Mouse (Mus musculus): ENCODE data around the gene Borcs6.

The Borcs6 gene

GRCm38 (mm10) chr11:69096987-69097900 lies 37.7 kb downstream of the Borcs6 start:
- CTCF ChIA-PET = interaction anchor here in 1 of 4 experiments (0.6 to 0.8 kb wide), 3 partner anchors 17 to 84 kb away, joined by 3 read pairs; no protein-coding TSS in a partner anchor

GRCm38 (mm10) chr11:69098039-69098761 lies 38.7 kb downstream of the Borcs6 start:
- POLR2A ChIA-PET = interaction anchor here (0.6 to 19.7 kb wide), 44 partner anchors 10 to 1775 kb away, joined by 3 to 547 read pairs (median 4); partner anchors contain the start of genes Tmem107 (in 3 of the 4), Borcs6 (in 2 of the 4), Hes7 (in 2 of the 4) and 9130213A22Rik (in 1 of the 4)

More at GRCm38 (mm10) chr11:69096987-69097900, 37.7 kb downstream of the Borcs6 start:
- POLR2A ChIA-PET = interaction anchor here in 3 of 4 experiments (0.6 to 19.7 kb wide), 34 partner anchors 10 to 781 kb away, joined by 3 to 547 read pairs (median 4); partner anchors contain the start of genes Tmem107 (in 3 of the 3), Borcs6 (in 2 of the 3), Hes7 (in 2 of the 3) and 9130213A22Rik (in 1 of the 3)

GRCm38 (mm10) chr11:69098762-69099091 lies 39.2 kb downstream of the Borcs6 start:
- CTCF ChIA-PET = interaction anchor here in 1 of 4 experiments (0.6 to 2.3 kb wide), 5 partner anchors 8 to 32 kb away, joined by 3 to 15 read pairs (median 3); no protein-coding TSS in a partner anchor
- POLR2A ChIA-PET = interaction anchor here (0.5 to 19.7 kb wide), 29 partner anchors 10 to 1774 kb away, joined by 3 to 417 read pairs (median 5); partner anchors contain the start of genes Tmem107 (in 3 of the 4), Borcs6 (in 2 of the 4), 9130213A22Rik (in 1 of the 4) and Aloxe3 (in 1 of the 4)

More at GRCm38 (mm10) chr11:69098039-69098761, 38.7 kb downstream of the Borcs6 start:
- CTCF ChIA-PET = interaction anchor here in 1 of 4 experiments (0.6 to 2.3 kb wide), 5 partner anchors 8 to 31 kb away, joined by 3 to 15 read pairs (median 3); no protein-coding TSS in a partner anchor

- POLR2A ChIA-PET = interaction anchor here (0.5 to 19.7 kb wide), 45 partner anchors 8 to 442 kb away, joined by 3 to 417 read pairs (median 4); partner anchors contain the start of genes Tmem107 (in 3 of the 4), Borcs6 (in 2 of the 4), 9130213A22Rik (in 1 of the 4) and Aloxe3 (in 1 of the 4)
- CTCF ChIA-PET = interaction anchor here in 1 of 4 experiments (0.6 to 2.3 kb wide), 7 partner anchors 7 to 195 kb away, joined by 3 to 15 read pairs (median 3); no protein-coding TSS in a partner anchor
Observed at GRCm38 (mm10) chr11:69099177-69099914, 39.8 kb downstream of the Borcs6 start.

GRCm38 (mm10) chr11:69099915-69100345 lies 40.4 kb downstream of the Borcs6 start:
- CTCF ChIA-PET = interaction anchor here in 2 of 4 experiments (0.6 to 2.3 kb wide), 6 partner anchors 9 to 447 kb away, joined by 3 to 15 read pairs (median 4); no protein-coding TSS in a partner anchor
- POLR2A ChIA-PET = interaction anchor here (0.6 to 19.7 kb wide), 35 partner anchors 9 to 605 kb away, joined by 3 to 417 read pairs (median 5); partner anchors contain the start of genes Tmem107 (in 3 of the 4), Borcs6 (in 2 of the 4), 9130213A22Rik (in 1 of the 4) and Aloxe3 (in 1 of the 4)

- ChIA-PET POLR2A (interaction anchor here in 3 of 4 experiments (0.5 to 19.7 kb wide), 23 partner anchors 9 to 604 kb away, joined by 3 to 417 read pairs (median 4); partner anchors contain the start of genes Tmem107 (in 3 of the 3), 9130213A22Rik (in 1 of the 3), Aloxe3 (in 1 of the 3) and Borcs6 (in 1 of the 3)), CTCF (interaction anchor here in 2 of 4 experiments (0.6 to 2.3 kb wide), 4 partner anchors 8 to 446 kb away, joined by 3 to 15 read pairs (median 8); no protein-coding TSS in a partner anchor)
Observed at GRCm38 (mm10) chr11:69100639-69101360, 41.3 kb downstream of the Borcs6 start.

- ChIA-PET CTCF (interaction anchor here in 2 of 4 experiments (0.6 to 1.5 kb wide), 2 partner anchors 9 to 49 kb away, joined by 3 to 6 read pairs; no protein-coding TSS in a partner anchor), POLR2A (interaction anchor here in 3 of 4 experiments (1.1 to 19.7 kb wide), 10 partner anchors 8 to 316 kb away, joined by 3 to 417 read pairs (median 29); partner anchors contain the start of genes Tmem107 (in 3 of the 3), 9130213A22Rik (in 1 of the 3) and Hes7 (in 1 of the 3))
Observed at GRCm38 (mm10) chr11:69101604-69102402, 42.3 kb downstream of the Borcs6 start.

GRCm38 (mm10) chr11:69102403-69102725 lies 42.8 kb downstream of the Borcs6 start:
- ChIA-PET CTCF (no interaction called here), POLR2A (interaction anchor here in 3 of 4 experiments (1.1 to 19.7 kb wide), 6 partner anchors 10 to 35 kb away, joined by 3 to 417 read pairs (median 133); partner anchors contain the start of genes Tmem107 (in 3 of the 3), 9130213A22Rik (in 1 of the 3) and Hes7 (in 1 of the 3))

GRCm38 (mm10) chr11:69103121-69103520 lies 43.6 kb downstream of the Borcs6 start:
- POLR2A ChIA-PET = interaction anchor here in 2 of 4 experiments (1.4 to 12.7 kb wide), 3 partner anchors 11 to 30 kb away, joined by 4 to 107 read pairs (median 12); partner anchors contain the start of gene Tmem107 (in 1 of the 2)
- CTCF ChIA-PET = no interaction called here

- CTCF ChIA-PET = no interaction called here
- POLR2A ChIA-PET = interaction anchor here in 2 of 4 experiments (0.8 to 12.7 kb wide), 5 partner anchors 9 to 38 kb away, joined by 3 to 107 read pairs (median 5); partner anchors contain the start of genes Per1 (in 1 of the 2) and Tmem107 (in 1 of the 2)
Observed at GRCm38 (mm10) chr11:69103531-69104435, 44.3 kb downstream of the Borcs6 start.

GRCm38 (mm10) chr11:69104487-69104886 lies 45.0 kb downstream of the Borcs6 start:
- ChIA-PET POLR2A (interaction anchor here in 2 of 4 experiments (0.8 to 12.7 kb wide), 5 partner anchors 10 to 38 kb away, joined by 3 to 107 read pairs (median 5); partner anchors contain the start of genes Per1 (in 1 of the 2) and Tmem107 (in 1 of the 2)), CTCF (no interaction called here)

- ChIA-PET POLR2A (interaction anchor here in 2 of 4 experiments (1.0 to 19.2 kb wide), 5 partner anchors 11 to 38 kb away, joined by 3 to 269 read pairs (median 98); partner anchors contain the start of genes Per1 (in 2 of the 2), Tmem107 (in 1 of the 2) and Vamp2 (in 1 of the 2)), CTCF (no interaction called here)
Observed at GRCm38 (mm10) chr11:69105227-69105626, 45.7 kb downstream of the Borcs6 start.

GRCm38 (mm10) chr11:69105796-69106195 lies 46.3 kb downstream of the Borcs6 start:
- POLR2A ChIA-PET = interaction anchor here in 3 of 4 experiments (1.0 to 19.2 kb wide), 6 partner anchors 11 to 39 kb away, joined by 3 to 269 read pairs (median 102); partner anchors contain the start of genes Per1 (in 2 of the 3), Tmem107 (in 2 of the 3) and Vamp2 (in 1 of the 3)

GRCm38 (mm10) chr11:69106299-69106698 lies 46.8 kb downstream of the Borcs6 start:
- CTCF ChIA-PET = interaction anchor here in 1 of 4 experiments (0.6 to 1.2 kb wide), 4 partner anchors 8 to 42 kb away, joined by 3 to 5 read pairs (median 3); partner anchors contain the start of gene Per1

More at GRCm38 (mm10) chr11:69105796-69106195, 46.3 kb downstream of the Borcs6 start:
- CTCF ChIA-PET = no interaction called here

More at GRCm38 (mm10) chr11:69106299-69106698, 46.8 kb downstream of the Borcs6 start:
- POLR2A ChIA-PET = interaction anchor here in 3 of 4 experiments (1.0 to 19.2 kb wide), 6 partner anchors 12 to 39 kb away, joined by 3 to 269 read pairs (median 102); partner anchors contain the start of genes Per1 (in 2 of the 3), Tmem107 (in 2 of the 3) and Vamp2 (in 1 of the 3)
